Mouse (Mus musculus) embryonic facial prominence, embryonic 11.5 days (tissue): Measurements from ENCODE around the gene H2-Ab1. TPM values are rescaled to one million over a fixed set of nuclear protein-coding genes. Genes with fewer than 3 reads are reported as not detected.
A peak's percentile ranks its signal among the peaks of the same experiment; 100 is the strongest.

ENCODE experiments used
- ATAC-seq: fragments of 200-750 bp; cut with Nextera tagmentation; replicated peaks from 2 replicates; pipeline ENCODE4 v1.8.0; 2017; ENCODE audit warnings: low read depth; ENCODE audit not compliant: insufficient number of reproducible peaks, low FRiP score, low TSS enrichment
- DNase-seq: peaks from one replicate; pipeline ENCODE4 v3.0.0-alpha.2; 2015; ENCODE audit warnings: low spot score
- H3K27ac ChIP-seq: fragments of 300-500 bp; sonication (generic); replicated peaks from 2 replicates; pipeline ENCODE4 v1.5.1; 2014; ENCODE audit warnings: mild to moderate bottlenecking, low read depth, low read length, control low read depth
- H3K27me3 ChIP-seq: fragments of 300-500 bp; sonication (generic); 2 replicates; pipeline ENCODE4 v1.6.1; 2014; ENCODE audit warnings: mild to moderate bottlenecking, low read length, moderate library complexity, mixed read lengths; ENCODE audit not compliant: control insufficient read depth, insufficient read depth
- H3K36me3 ChIP-seq: fragments of 300-500 bp; sonication (generic); replicated peaks from 2 replicates; pipeline ENCODE4 v1.6.1; 2014; ENCODE audit warnings: low read depth, mild to moderate bottlenecking, low read length, moderate library complexity, mixed read lengths; ENCODE audit not compliant: control insufficient read depth, insufficient read depth
- H3K4me1 ChIP-seq: fragments of 300-500 bp; sonication (generic); 2 replicates; pipeline ENCODE4 v1.6.1; 2014; ENCODE audit warnings: low read length, mixed read lengths; ENCODE audit not compliant: control insufficient read depth, insufficient read depth
- H3K4me2 ChIP-seq: fragments of 300-500 bp; sonication (generic); 2 replicates; pipeline ENCODE4 v1.6.1; 2014; ENCODE audit warnings: low read depth, mild to moderate bottlenecking, control low read depth, low read length, moderate library complexity
- H3K4me3 ChIP-seq: fragments of 300-500 bp; sonication (generic); 2 replicates; pipeline ENCODE4 v1.5.1; 2014; ENCODE audit warnings: low read depth, low read length, control low read depth
- H3K9ac ChIP-seq: fragments of 300-500 bp; sonication (generic); replicated peaks from 2 replicates; pipeline ENCODE4 v1.6.1; 2014; ENCODE audit warnings: mild to moderate bottlenecking, control low read depth, low read length
- H3K9me3 ChIP-seq: fragments of 300-500 bp; sonication (generic); replicated peaks from 2 replicates; pipeline ENCODE4 v1.6.1; 2016; ENCODE audit warnings: mild to moderate bottlenecking, low read length, inconsistent platforms, mixed read lengths; ENCODE audit not compliant: control insufficient read depth
- WGBS: fragments of 180-500 bp; shearing (Covaris S2); extraction: QIAGEN DNeasy Blood & Tissue Kit; methylation state at CpG from one replicate; pipeline ENCODE4 v1.1.7; 2014; 5-methylcytosine and 5-hydroxymethylcytosine counted together
- polyA plus RNA-seq: library from polyadenylated mRNA; unstranded; fragments of >200 nt; fragmentation: Nextera tagmentation; extraction: Ambion mirVana; gene quantifications from 2 replicates; pipeline ENCODE4 v1.2.1, GENCODE M21; 2014

H2-Ab1 gene
- polyA plus RNA-seq, 1 experiment from 2014 or later: 3.5 TPM

- no peak overlapping the region for H3K4me3 ChIP-seq
- H3K27me3 ChIP-seq: peaks cover 2% of the 10 kb centered on the region; the same call in 1 of the 2 replicates
- no peaks in the 10 kb centered on the region for H3K9me3 ChIP-seq
- no peak overlapping the region for H3K9ac ChIP-seq
- H3K36me3 ChIP-seq: no peaks in the 10 kb centered on the region
- H3K4me2 ChIP-seq: no peak overlapping the region
- H3K4me1 ChIP-seq: no peaks in the 10 kb centered on the region
- ATAC-seq (no peak), DNase-seq (no peak)
- H3K27ac ChIP-seq: no peak overlapping the region
- WGBS: 76% methylated on average over 2 of the region's 2 CpGs
Observed at GRCm38 (mm10) chr17:34270230-34270629, 12.7 kb downstream of the H2-Ab1 start.

- DNase-seq (no peak), ATAC-seq (no peak)
- Histone ChIP-seq H3K4me2 (no peak overlapping the region), H3K4me3 (no peak overlapping the region), H3K36me3 (no peaks in the 10 kb centered on the region), H3K9ac (no peak overlapping the region), H3K9me3 (no peaks in the 10 kb centered on the region), H3K4me1 (no peaks in the 10 kb centered on the region), H3K27me3 (no peaks in the 10 kb centered on the region), H3K27ac (no peak overlapping the region)
- 79% methylated on average over 2 of the region's 2 CpGs for WGBS
Observed at GRCm38 (mm10) chr17:34270940-34271339, 13.5 kb downstream of the H2-Ab1 start.

- DNase-seq (no peak), ATAC-seq (no peak)
- 88% methylated on average over 1 of the region's 1 CpGs for WGBS
- H3K9me3 ChIP-seq: no peaks in the 10 kb centered on the region
- H3K9ac ChIP-seq: no peak overlapping the region
- H3K4me2 ChIP-seq: no peak overlapping the region
- no peak overlapping the region for H3K4me3 ChIP-seq
- no peaks in the 10 kb centered on the region for H3K4me1 ChIP-seq
- H3K27ac ChIP-seq: no peak overlapping the region
- H3K27me3 ChIP-seq: no peaks in the 10 kb centered on the region
- H3K36me3 ChIP-seq: no peaks in the 10 kb centered on the region
Observed at GRCm38 (mm10) chr17:34272102-34272501, 14.6 kb downstream of the H2-Ab1 start.

GRCm38 (mm10) chr17:34280499-34281038, 23.1 kb downstream of the H2-Ab1 start:
- Histone ChIP-seq H3K9ac (no peak overlapping the region), H3K27me3 (no peaks in the 10 kb centered on the region), H3K27ac (no peak overlapping the region), H3K4me1 (no peaks in the 10 kb centered on the region), H3K36me3 (no peaks in the 10 kb centered on the region), H3K4me2 (no peak overlapping the region), H3K9me3 (no peaks in the 10 kb centered on the region), H3K4me3 (no peak overlapping the region)
- 72% methylated on average over 1 of the region's 1 CpGs for WGBS
- ATAC-seq (peak; percentile 29; the same call in 1 of the 2 replicates), DNase-seq (no peak)

- ATAC-seq (no peak), DNase-seq (no peak)
- H3K9me3 ChIP-seq: no peaks in the 10 kb centered on the region
- H3K27ac ChIP-seq: no peak overlapping the region
- no peaks in the 10 kb centered on the region for H3K4me1 ChIP-seq
- no peak overlapping the region for H3K9ac ChIP-seq
- H3K4me3 ChIP-seq: no peak overlapping the region
- H3K4me2 ChIP-seq: no peak overlapping the region
- H3K36me3 ChIP-seq: no peaks in the 10 kb centered on the region
- no peaks in the 10 kb centered on the region for H3K27me3 ChIP-seq
- WGBS: 57% methylated on average over 1 of the region's 1 CpGs
Observed at GRCm38 (mm10) chr17:34281836-34282235, 24.3 kb downstream of the H2-Ab1 start.

GRCm38 (mm10) chr17:34285371-34285770, 27.9 kb downstream of the H2-Ab1 start:
- ATAC-seq (no peak), DNase-seq (no peak)
- Histone ChIP-seq H3K4me2 (no peak overlapping the region), H3K4me3 (no peak overlapping the region), H3K36me3 (no peaks in the 10 kb centered on the region), H3K27me3 (no peaks in the 10 kb centered on the region), H3K9me3 (no peaks in the 10 kb centered on the region), H3K9ac (no peak overlapping the region), H3K27ac (no peak overlapping the region), H3K4me1 (no peaks in the 10 kb centered on the region)
- 77% methylated on average over 4 of the region's 4 CpGs for WGBS

- Histone ChIP-seq H3K4me1 (no peaks in the 10 kb centered on the region), H3K4me3 (no peak overlapping the region), H3K9me3 (no peaks in the 10 kb centered on the region), H3K4me2 (no peak overlapping the region), H3K36me3 (no peaks in the 10 kb centered on the region), H3K9ac (no peak overlapping the region), H3K27ac (no peak overlapping the region), H3K27me3 (no peaks in the 10 kb centered on the region)
- no peak for ATAC-seq
- DNase-seq: peak; percentile 17
- 42% methylated on average over 4 of the region's 4 CpGs for WGBS
Observed at GRCm38 (mm10) chr17:34285848-34286247, 28.4 kb downstream of the H2-Ab1 start.

- Histone ChIP-seq H3K27me3 (no peaks in the 10 kb centered on the region), H3K9ac (no peak overlapping the region), H3K4me2 (no peak overlapping the region), H3K36me3 (no peaks in the 10 kb centered on the region), H3K9me3 (no peaks in the 10 kb centered on the region), H3K4me1 (no peaks in the 10 kb centered on the region), H3K4me3 (no peak overlapping the region), H3K27ac (no peak overlapping the region)
- DNase-seq (no peak), ATAC-seq (no peak)
- WGBS: 72% methylated on average over 5 of the region's 5 CpGs
Observed at GRCm38 (mm10) chr17:34286501-34286900, 29.0 kb downstream of the H2-Ab1 start.
